Mouse (Mus musculus): Measurements from ENCODE around the gene Tmem101. TPM values are rescaled to one million over a fixed set of nuclear protein-coding genes. Genes with fewer than 3 reads are reported as not detected.

Tmem101 gene
- 10 to 100 TPM; 24.8 to 28.0 TPM for total RNA-seq (2021)

DNA sequence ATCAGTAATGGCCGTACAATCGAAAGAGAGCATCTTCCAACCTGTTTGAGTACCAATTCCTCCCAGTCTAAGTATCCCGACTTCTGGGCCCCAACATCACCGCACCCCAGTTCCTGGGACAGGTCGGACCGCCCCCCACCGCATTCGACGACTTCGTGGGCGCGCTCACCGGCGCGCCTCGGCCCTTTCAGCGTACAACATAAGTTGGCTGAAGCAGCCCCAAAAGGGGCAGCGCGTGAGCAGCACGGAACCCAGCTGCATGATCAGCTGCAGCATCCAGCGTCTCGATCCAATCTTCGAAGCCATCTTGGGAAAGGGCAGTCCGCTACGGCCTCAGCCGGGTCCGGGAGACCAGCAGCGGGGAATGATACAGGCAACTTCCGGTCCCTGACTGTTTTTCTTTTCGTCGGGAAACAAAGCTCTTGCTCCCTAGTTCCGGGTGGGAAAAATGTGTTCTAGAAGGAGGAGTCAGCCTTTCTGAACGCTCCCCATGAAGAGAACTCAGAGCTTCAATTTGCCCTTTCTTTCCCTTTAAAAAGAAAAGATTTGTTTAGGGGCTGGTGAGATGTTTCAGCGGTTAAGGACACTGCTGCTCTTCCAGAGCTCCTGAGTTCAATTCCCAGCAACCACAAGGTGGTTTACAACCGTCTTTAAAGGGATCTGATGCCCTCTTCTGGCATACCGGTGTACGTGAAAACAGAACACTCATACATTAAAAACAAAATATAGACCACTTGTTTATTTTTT, at the start of gene Tmem101:
Gene Tmem101 (minus strand): TSS at position 366 of the 747 bp plus-strand sequence.
- intact Hi-C loops (cut with DNase I) = no loop called here
- peak; percentile 89 to 93 for DNase-seq (ENCODE audit: low spot score in 2 of 2)

DNA sequence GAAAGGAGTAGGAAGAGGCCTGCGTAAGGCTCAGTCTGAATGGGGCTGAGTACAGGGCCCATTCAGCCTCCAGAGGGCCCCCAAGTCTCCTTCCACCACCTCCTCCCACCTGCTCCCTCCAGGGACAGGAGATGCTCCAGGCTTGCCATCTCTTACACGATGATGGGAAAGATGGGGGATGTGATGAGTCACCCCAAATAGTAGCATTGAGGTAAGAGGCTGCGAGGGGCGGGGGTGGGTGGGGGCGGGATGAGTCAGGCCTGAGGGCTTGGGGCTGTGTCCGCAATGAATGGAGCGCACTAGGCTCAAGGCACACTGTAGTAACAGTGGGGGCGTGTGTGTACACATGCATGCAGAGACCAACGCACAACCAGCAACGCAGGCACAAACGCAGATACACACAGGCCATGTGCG, 45.2 kb upstream of the Tmem101 start:
- intact Hi-C loops (cut with DNase I) = loop anchor here (1.0 to 2.0 kb wide), 3 partner anchors 17 to 43 kb away; no protein-coding TSS in a partner anchor
- DNase-seq (ENCODE audit: low spot score in 2 of 2) = peak; percentile 58 to 91

DNA sequence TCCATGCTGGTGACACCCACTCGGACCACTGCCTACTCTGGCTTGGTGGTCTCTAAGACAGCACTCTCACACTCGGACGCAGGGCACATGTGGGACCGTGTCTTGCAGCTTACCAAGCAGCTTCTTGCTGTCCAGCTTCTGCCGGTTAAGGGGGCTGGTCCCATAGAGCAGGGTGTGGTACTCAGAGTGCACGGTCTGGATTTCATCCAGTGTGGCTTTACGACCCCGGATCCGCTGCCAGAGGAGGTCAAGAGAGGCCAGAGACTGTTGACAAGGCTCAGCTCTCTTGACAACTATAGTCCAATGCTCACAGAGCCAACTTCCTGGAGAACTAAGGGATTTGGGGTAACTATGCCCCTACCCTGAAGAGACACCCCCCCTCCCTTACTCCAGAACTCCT, 43.7 kb upstream of the Tmem101 start:
- intact Hi-C loops (cut with DNase I) = loop anchor here (2.0 kb wide), 1 partner anchor 19 kb away; no protein-coding TSS in a partner anchor
- DNase-seq (ENCODE audit: low spot score in 2 of 2) = no peak

DNA sequence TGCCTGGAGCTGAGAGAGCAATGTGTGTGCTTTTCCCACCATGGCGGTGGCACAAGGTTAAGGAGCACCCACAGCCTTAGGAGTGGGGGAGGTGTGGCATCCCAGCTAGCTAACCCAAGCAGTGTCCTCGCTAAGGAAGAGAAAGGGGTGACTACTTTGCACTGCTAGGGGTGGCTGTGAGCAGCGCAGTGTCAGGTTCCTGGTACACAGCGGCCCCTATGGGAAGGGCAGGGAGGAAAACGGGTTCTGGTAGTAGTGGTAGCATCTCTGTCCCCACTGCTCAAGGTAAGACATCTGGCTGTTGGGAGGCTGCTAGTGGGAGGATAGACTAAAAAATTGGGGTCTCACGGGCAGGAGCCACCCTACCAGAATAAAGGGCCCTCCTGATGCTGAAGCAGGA, 42.0 kb upstream of the Tmem101 start:
- intact Hi-C loops (cut with DNase I) = no loop called here

DNA sequence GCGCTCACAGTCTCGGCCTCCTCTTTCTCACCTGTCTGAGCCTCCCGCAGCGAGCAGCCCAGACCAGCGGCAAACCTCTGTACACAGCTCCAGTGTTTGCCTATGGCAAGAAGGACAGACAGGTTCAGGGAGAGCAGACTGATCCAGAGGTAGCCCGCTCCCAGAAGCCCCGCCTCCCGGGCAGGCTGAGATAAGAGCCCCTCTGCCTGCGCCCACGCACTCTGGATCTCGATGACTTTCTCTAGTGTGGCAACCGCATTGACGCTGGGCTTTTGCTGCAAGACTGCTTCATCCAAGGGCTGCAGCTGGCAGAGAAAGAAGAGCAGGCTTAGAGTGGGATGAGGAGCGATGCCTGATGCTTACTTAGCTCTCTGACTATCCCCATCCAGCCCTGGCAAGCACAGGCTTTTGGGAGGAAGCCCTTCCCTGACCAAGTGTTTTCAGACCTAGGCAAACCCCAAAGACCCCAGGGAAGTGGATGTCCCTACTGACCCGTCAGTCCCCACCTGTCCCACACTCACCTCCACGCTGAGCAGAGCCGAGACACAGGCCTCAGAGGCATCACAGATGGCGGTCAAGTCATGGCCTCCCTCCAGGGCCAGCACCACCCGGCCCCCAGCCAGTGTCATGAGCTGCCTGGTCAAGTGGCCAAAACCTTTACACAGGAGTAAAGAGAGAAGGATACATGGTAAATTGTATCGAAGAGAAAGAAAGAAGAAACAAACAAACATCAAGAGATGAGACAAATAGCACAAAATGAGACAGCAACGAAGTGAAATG, 40.0 kb upstream of the Tmem101 start:
- intact Hi-C loops (cut with DNase I) = no loop called here
- DNase-seq (ENCODE audit: low spot score in 2 of 2) = peak in 1 of 2 experiments; percentile 72

More for the DNA sequence above, 42.0 kb upstream of the Tmem101 start:
- DNase-seq (ENCODE audit: low spot score in 2 of 2) = no peak

DNA sequence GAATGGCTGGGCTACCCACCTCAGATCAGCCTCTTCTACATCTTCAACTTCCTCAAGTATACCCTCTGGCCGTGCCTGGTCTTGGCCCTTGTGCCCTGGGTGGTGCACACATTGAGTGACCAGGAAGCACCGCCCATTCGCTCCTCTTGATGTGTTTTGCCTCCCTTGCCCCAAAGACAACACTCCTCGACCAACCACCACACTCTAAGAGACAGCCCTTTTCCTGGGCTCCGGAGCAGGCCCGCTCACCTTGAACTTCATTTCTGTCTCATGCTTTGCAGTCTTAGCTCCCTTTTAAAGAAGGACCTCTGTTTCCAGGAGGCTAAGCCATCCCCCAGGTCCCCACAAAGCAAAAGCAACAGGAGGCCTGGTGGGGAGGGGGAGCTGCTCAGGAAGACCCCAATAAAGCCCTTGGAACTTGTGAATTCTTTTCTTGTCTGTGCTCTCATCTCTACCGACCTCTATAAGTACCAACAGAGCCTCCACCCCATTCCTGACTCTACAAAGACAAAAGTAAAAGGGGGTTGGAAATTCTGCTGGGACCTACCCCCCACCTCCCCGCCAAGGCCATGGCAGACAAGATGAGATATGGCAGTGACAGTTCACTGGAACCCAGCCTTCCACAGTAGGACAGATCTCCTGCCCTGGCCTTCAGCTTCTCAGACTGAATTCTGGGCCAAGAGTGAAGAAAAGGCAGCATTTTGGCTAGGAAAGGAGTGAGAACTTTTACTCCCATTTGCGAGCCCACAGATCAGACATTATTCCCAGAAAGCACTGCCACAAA, 37.6 kb upstream of the Tmem101 start:
- no peak for DNase-seq (ENCODE audit: low spot score in 2 of 2)
- intact Hi-C loops (cut with DNase I) = no loop called here

DNA sequence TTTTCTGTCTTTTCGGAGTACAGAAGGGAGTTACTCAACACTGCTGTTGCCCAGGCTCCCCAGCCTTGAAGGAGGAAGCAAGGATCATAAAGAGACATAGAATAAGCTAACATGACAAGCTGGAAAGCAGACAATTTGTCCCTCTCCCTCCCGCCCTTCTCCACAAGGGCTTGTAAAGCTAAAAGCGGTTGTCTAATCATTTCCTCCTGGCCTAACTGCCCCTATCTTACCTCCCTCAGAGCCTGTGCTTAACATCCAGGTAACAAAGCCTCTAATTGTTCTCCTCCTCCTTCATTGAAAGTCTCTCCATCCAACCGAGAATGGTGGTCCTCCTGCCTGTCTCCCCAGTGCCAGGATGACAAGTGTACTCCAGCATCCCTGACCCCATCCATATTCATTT, 34.6 kb upstream of the Tmem101 start:
- no peak for DNase-seq (ENCODE audit: low spot score in 2 of 2)
- intact Hi-C loops (cut with DNase I) = no loop called here

DNA sequence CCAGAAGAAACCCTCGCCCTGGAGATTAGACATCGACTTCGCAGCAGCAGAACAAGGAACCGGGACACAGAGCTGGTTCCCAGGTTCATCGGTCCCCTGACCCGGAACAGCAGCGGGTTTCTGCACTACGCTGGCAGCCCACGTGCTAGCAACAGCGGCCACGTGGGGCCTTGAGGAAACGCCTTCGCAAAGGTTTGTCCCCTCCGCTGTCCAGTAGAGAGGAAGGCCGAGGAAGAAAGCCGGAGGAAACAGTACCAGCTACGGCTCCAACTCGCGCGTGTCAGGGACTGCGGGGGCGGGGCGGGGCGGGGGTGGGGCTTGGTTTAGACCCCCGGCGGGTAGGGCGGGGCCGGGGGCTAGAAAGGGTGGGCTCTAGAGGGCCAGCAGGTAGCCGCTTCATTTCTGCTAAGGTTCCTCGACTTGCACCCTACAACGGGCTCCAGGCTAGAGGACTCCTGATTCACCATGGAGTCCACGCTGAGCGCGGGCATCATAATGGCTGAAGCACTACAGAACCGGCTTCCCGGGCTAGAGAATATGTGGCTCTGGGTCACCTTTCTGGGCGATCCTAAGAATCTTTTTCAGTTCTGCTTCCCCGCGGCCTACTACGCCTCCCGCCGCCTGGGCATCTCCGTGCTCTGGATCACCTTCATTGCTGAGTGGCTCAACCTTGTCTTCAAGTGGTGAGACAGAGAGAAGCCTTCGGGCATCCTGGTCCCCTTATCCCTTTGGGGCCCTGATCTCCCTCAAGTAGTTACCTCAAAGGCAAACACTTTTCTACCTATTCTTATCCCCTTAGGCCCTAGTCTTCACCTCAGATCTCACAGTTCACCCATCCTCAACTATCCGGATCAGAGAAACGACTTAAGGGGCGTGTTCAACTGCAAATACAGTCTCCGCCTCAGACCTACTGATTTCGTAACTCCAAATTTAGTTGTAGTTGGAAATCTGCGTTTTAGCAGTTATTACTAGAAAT, 33.5 kb upstream of the Tmem101 start, which contains the start of gene G6pc3:
Gene G6pc3 (plus strand): TSS at position 160 of the 976 bp plus-strand sequence.
- peak; percentile 89 to 95 for DNase-seq (ENCODE audit: low spot score in 2 of 2)
- intact Hi-C loops (cut with DNase I) = loop anchor here (1.0 to 5.0 kb wide), 3 partner anchors 28 to 58 kb away; partner anchors contain the start of gene BC030867

DNA sequence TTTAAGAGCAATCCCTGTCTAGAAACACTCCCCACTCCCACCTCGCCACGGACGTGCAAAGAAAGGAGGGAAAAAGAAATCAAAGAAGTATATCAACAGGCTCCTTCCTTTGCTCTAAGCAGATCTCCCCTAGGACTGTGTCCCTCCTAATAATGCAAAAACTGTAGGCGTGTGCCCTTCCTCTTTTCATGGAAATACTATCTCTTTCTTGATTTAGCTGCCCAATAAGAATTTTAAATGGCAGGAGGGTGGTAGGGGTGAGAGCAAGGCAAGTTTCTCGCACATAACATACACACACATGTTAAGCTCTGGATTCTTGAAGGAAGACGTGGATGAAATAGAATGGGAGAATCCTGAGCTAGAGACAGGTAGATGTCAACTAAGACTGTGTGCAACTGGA, 32.8 kb upstream of the Tmem101 start:
- DNase-seq (ENCODE audit: low spot score in 2 of 2) = no peak
- intact Hi-C loops (cut with DNase I) = loop anchor here (1.0 to 5.0 kb wide), 3 partner anchors 28 to 58 kb away; partner anchors contain the start of gene BC030867

DNA sequence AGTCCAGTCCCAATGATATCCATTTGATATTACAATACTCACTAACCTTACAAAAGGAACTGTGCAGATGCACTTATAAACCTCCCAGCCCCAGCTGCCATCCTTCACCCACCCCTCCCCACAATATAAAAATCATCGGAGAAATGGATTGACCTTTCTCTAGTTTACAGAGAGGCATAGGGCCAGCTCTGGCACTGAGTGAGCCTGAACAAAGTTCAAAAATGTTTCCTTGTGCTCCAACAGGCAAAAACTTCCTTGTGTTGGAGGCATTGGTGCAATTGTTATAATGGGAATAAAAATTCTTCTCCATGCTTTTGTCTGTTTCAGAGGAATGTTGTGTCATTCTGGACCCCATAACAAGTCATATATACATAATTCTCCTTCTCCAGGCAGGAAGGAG, 30.0 kb upstream of the Tmem101 start:
- intact Hi-C loops (cut with DNase I) = loop anchor here (5.0 kb wide), 1 partner anchor 61 kb away; the partner anchor contains the start of gene BC030867
- no peak for DNase-seq (ENCODE audit: low spot score in 2 of 2)

DNA sequence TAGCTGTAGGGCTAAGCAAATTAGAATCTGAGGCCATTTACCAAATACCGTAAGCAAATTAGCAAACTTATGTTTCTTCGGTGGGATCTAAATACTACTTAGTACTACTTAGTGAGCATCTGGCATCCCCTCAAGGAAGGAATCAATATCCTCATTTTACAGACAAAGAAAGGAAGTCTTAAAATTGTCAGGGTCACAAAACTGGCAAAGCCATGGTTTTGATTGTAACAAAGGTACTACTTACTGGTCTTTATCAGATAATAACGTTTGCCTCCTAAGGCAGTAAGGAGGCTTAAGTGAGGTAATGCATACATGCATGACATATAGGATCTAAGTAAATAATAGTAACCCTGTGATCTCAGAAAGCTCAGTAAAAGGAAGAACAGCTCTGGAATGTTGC, 29.5 kb upstream of the Tmem101 start:
- intact Hi-C loops (cut with DNase I) = loop anchor here (5.0 kb wide), 1 partner anchor 62 kb away; the partner anchor contains the start of gene BC030867
- DNase-seq (ENCODE audit: low spot score in 2 of 2) = no peak

DNA sequence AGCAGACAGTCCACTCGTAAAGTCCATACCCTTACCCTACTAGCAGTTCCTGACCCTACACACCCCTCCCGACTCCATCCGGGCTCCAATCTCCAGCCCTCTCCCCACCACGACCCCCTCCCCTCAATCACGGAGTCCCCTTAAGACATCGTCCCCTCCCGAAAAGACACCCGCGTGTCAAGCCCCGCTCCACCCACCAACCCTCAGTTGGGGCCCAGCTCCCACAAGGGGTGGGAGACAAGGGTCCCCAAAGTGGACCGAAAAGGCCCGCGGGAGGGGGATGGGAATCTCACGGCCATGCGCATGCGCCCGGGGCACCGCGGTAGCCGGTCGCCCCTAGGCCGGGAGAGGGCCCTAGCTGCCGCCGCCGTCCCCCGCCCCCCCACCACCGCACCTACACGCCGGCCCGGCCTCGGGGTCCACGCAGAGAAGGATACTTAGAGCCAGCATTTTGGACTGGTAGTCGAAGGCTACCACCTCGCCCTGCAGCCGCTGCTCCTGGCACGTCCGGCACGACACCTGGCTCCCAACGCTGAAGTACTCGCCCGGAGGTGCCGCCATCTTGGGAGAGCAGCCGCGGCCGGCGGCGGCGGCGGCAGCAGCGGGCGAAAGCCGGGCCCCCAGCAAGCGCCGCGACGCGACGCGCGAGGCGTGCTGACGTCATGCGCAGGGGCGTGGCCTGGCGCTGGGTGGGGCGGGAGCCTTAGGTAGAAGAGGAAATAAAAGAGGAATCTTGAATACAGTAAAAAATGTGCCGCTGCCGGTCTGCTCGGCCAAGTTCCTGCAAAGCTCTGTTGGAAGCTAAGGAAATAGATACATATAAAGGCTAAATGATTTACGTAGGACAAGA, 28.7 kb upstream of the Tmem101 start, which contains the start of gene Lsm12:
Gene Lsm12 (minus strand): TSS at position 651 of the 850 bp plus-strand sequence.
- peak; percentile 89 to 94 for DNase-seq (ENCODE audit: low spot score in 2 of 2)
- intact Hi-C loops (cut with DNase I) = loop anchor here (5.0 kb wide), 1 partner anchor 62 kb away; the partner anchor contains the start of gene BC030867

DNA sequence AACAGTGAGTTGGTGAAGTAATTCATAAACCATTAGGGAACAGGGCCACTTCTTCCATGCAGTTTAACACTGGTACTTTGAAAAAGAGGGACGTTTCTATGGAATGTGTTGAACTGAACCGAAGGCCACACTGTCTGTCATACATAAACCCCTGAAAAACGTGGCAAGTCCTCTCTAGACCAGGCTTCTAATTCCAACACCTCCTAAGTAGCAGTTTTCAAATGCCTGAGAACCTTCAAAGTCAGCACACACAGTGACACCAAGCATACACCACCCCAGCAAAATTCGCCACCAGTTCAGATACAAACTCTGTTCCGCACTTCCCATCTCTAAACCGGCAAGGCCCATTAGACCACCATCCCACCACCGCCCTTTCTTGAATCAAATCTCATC, 28.0 kb upstream of the Tmem101 start:
- intact Hi-C loops (cut with DNase I) = no loop called here

DNA sequence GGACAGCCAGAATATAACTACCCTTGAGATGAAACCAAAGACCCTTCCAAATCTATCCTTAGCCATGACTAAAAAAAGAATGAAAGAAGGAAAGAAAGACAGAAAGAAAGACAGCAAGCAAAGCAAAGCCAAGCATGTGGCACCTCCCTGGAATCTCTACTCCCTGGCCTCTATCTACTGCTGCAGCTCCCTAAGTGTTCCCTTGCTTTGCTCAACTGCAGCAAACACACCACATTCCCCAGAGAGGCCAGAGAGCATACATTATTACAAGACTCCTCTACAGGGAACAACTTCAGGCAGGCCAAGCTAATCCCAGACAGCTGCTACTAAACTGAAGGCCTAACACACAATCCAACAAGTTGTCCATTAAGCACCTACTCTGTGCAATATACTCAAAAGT, 23.6 kb upstream of the Tmem101 start:
- intact Hi-C loops (cut with DNase I) = no loop called here
- DNase-seq (ENCODE audit: low spot score in 2 of 2) = no peak

More for the DNA sequence above, 28.0 kb upstream of the Tmem101 start:
- DNase-seq (ENCODE audit: low spot score in 2 of 2) = no peak

DNA sequence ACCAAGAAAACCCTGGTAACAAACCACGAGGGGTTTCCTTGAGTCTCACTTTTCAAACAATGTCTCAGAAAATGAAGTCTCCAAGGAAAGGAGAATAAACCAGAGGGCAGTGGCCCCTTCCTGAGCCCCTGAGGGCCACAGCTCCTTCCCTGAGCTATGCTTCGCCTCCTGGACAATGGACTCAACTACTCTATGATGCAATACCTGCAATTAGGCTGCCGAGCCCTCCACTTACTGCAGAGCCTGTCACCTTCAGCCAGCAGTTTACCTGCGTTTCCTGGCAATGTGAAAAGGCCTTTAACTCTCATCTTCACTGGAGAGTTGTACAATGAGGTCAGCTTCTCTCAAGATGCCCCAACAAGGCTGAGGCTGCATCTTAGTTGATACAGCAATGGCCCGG, 12.5 kb upstream of the Tmem101 start:
- DNase-seq (ENCODE audit: low spot score in 2 of 2) = no peak
- intact Hi-C loops (cut with DNase I) = no loop called here

DNA sequence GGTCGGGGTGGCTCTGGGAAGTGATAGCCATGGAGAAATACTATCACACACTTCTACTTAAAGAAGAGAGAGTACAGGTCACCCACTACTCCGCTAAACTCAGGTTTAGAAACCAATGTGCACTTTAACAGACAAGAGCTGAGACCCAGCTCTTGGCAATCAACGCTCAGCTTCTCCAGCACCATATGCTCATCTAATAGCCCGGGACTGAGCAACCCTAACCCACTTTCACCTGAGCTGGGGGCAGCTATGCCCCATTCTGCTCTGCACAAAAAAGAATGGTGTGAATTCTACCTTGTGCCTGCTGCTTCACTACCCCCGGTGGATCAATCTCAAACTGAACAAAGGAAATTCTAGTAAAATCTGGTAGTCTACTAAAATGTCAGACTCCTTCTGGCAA, 11.3 kb upstream of the Tmem101 start:
- DNase-seq (ENCODE audit: low spot score in 2 of 2) = no peak
- intact Hi-C loops (cut with DNase I) = no loop called here

DNA sequence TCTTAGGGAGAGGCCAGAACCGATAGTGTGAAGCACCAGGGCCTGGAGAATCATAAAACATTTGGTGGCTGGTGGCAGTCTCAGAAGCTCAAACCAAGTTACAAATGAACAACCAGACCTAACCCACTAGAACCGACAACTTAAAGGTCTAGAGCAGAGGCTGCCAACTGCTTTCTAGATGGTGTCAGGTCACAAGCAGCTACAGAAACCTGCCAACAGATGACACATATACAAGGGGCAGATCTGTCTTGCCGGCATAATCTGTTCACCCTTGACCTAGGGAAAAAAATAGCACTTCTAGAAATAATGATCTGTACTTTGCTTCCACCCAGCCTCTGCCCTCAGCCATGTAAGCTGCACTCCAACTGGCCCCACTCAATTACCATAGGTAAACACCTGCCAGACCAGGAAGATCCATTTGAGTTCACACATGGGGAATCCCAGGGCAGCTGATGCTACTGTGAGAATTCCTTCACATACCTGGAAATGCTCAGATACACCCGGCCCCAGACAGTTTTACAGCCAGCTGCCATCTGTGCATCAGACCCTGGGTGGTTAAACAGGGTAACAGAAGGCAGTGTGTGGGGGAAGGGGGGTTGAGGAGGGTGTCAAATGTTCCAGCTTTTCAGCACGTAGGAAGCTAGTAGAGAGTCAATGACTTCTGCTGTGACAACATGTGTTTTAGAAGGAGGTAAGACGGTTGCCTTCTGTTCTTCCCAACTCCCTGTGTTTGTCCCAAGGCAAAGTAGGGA, 9.9 kb upstream of the Tmem101 start:
- DNase-seq (ENCODE audit: low spot score in 2 of 2) = peak in 1 of 2 experiments; percentile 67
- intact Hi-C loops (cut with DNase I) = no loop called here
